Mouse (Mus musculus) spleen, postnatal 36 days (tissue): ENCODE data around the gene Zbtb8os.

Experiments used
- DNase-seq, 2 experiments: peaks; one replicate each; pipeline ENCODE4 v3.0.0; 2022; ENCODE audit warnings: low spot score in 2 of 2, mixed read lengths in 1 of 2

Gene Zbtb8os

GRCm38 (mm10) chr4:129335216-129336074 is at the start of gene Zbtb8os, which contains the start of gene Rbbp4:
Gene Zbtb8os (plus strand): TSS chr4:129335695.
Gene Rbbp4 (minus strand): TSS chr4:129335370.
- peak; percentile 97 to 98 for DNase-seq

GRCm38 (mm10) chr4:129286001-129286682 is 49.4 kb upstream of the Zbtb8os start:
- DNase-seq, result no peak

GRCm38 (mm10) chr4:129286683-129287471 is 48.6 kb upstream of the Zbtb8os start:
- peak in 1 of 2 experiments; percentile 18 for DNase-seq

GRCm38 (mm10) chr4:129287472-129287981 is 48.0 kb upstream of the Zbtb8os start, which contains the start of gene Sync:
Gene Sync (plus strand): TSS chr4:129287617.
- no peak for DNase-seq

GRCm38 (mm10) chr4:129288067-129288466 is 47.4 kb upstream of the Zbtb8os start:
- no peak for DNase-seq

GRCm38 (mm10) chr4:129289671-129290070 is 45.8 kb upstream of the Zbtb8os start:
- DNase-seq, result no peak

GRCm38 (mm10) chr4:129292831-129293230 is 42.7 kb upstream of the Zbtb8os start:
- DNase-seq, result no peak

GRCm38 (mm10) chr4:129293702-129294101 is 41.8 kb upstream of the Zbtb8os start:
- no peak for DNase-seq

- no peak for DNase-seq
Observed at GRCm38 (mm10) chr4:129295188-129295587, 40.3 kb upstream of the Zbtb8os start.

- DNase-seq, result no peak
Observed at GRCm38 (mm10) chr4:129296066-129296465, 39.4 kb upstream of the Zbtb8os start.

- no peak for DNase-seq
Observed at GRCm38 (mm10) chr4:129297724-129298123, 37.8 kb upstream of the Zbtb8os start.

GRCm38 (mm10) chr4:129299121-129299520 is 36.4 kb upstream of the Zbtb8os start:
- no peak for DNase-seq

- no peak for DNase-seq
Observed at GRCm38 (mm10) chr4:129303401-129303800, 32.1 kb upstream of the Zbtb8os start.

GRCm38 (mm10) chr4:129303816-129304215 is 31.7 kb upstream of the Zbtb8os start:
- DNase-seq, result no peak

GRCm38 (mm10) chr4:129304306-129304705 is 31.2 kb upstream of the Zbtb8os start:
- no peak for DNase-seq

GRCm38 (mm10) chr4:129307936-129308335 is 27.6 kb upstream of the Zbtb8os start:
- DNase-seq, result no peak

- no peak for DNase-seq
Observed at GRCm38 (mm10) chr4:129313886-129314285, 21.6 kb upstream of the Zbtb8os start.

- no peak for DNase-seq
Observed at GRCm38 (mm10) chr4:129320876-129321275, 14.6 kb upstream of the Zbtb8os start.

GRCm38 (mm10) chr4:129322042-129322441 is 13.5 kb upstream of the Zbtb8os start:
- no peak for DNase-seq

- DNase-seq, result no peak
Observed at GRCm38 (mm10) chr4:129323491-129323890, 12.0 kb upstream of the Zbtb8os start.

GRCm38 (mm10) chr4:129324756-129325155 is 10.7 kb upstream of the Zbtb8os start:
- no peak for DNase-seq

- DNase-seq, result no peak
Observed at GRCm38 (mm10) chr4:129326191-129326590, 9.3 kb upstream of the Zbtb8os start.
